Mouse (Mus musculus): ENCODE data around the gene Cdh23.

DNA sequence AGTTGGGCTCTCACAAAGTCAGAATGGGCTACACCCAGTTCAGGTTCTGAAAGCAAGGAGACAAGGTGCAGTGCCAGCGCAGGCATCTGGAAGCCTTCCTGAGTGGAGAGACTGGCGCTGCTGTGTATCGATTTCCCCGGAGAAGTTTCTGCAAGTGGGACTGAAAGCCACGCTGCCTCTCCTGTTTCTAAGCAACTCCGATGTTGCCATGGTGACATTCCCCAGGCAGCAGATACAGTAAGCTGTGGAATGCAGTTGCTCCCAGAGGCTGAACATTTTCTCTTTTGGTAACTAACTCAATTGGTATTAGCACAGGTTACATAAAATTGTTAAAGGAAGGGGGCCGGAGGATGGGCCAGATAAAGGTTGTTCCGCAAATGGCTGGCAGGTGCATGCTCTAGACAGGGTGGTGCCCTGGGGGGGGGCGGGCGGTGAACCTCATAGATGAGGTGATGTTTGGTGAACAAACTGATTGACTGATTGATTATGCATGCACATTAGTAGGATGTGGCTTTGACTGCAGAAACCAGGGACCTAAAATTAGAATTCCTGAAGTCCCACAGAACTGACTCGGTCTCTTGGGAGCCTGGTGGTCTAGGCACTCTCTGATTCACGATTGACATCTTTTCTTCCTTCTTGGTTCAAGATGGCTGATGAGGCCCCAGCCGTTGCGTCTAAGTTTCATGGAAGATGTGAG, 410.5 kb downstream of the Cdh23 start:
- TF ChIP-seq CTCF (IDR thresholded peaks at IDR 0.05; ENCODE audit: control insufficient read depth, insufficient read depth, insufficient read length): no peak
- no peak for TF ChIP-seq FOSL1 (IDR thresholded peaks at IDR 0.05; ENCODE audit: insufficient read depth, low read length, poor library complexity, severe bottlenecking)
- no peak for TF ChIP-seq MYOD1 (IDR thresholded peaks at IDR 0.05; ENCODE audit: control insufficient read depth, insufficient read length, low read depth)
- TF ChIP-seq CEBPB (IDR thresholded peaks at IDR 0.05; ENCODE audit: low read depth): no peak

Data from C2C12 (cell line).